Mouse (Mus musculus): ENCODE measurements around the gene Sema4c. TPM values are rescaled to one million over a fixed set of nuclear protein-coding genes. Genes with fewer than 3 reads are reported as not detected.
A peak's percentile ranks its signal among the peaks of the same experiment; 100 is the strongest.

The Sema4c gene
- polyA plus RNA-seq, 1 experiment from 2014 or later: 10.0 TPM

- Histone ChIP-seq H3K27ac (replicated peaks) (0 out of 2 replicates have a peak overlapping the region, but pooled peaks have one; percentile 4), H3K4me1 (peaks cover 78% of the 10 kb centered on the region), H3K9ac (no peak overlapping the region), H3K36me3 (no peaks in the 10 kb centered on the region), H3K9me3 (no peaks in the 10 kb centered on the region), H3K4me3 (no peak overlapping the region), H3K4me2 (no peak overlapping the region), H3K27me3 (replicated peaks) (no peaks in the 10 kb centered on the region)
- no peak for ATAC-seq (ENCODE audit: extremely low read depth, insufficient number of reproducible peaks, low FRiP score, low TSS enrichment)
- WGBS: 22% methylated on average over 2 of the region's 2 CpGs
These were observed 8.3 kb upstream of the Sema4c start for GRCm38 (mm10) chr1:36566425-36566824.

DNA sequence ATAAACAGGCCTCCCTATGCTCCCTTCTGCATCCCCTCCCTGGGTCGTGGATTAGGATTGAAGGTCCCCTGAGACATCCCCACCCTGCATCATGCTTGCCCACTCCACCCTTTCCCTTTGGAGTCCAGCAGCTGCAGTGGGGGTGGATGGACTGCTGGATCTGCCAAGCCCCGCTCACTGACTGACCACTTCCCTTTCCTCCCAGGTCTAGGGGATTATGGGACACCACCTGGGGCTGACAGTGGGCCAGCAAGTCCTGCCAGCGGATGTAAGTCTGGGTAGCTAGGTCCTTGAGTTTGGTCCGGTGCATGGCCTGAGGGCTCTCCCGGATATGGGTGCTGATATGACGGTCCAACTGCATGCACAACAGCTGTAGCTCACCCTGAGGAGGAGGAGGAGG is 6.0 kb upstream of the Sema4c start:
- H3K4me3 ChIP-seq: no peak overlapping the region
- H3K4me2 ChIP-seq: no peak overlapping the region
- no peaks in the 10 kb centered on the region; the same call in 1 of the 2 replicates for H3K27me3 ChIP-seq (replicated peaks)
- H3K9me3 ChIP-seq: no peaks in the 10 kb centered on the region
- H3K27ac ChIP-seq (replicated peaks): no peak overlapping the region
- ATAC-seq (ENCODE audit: extremely low read depth, insufficient number of reproducible peaks, low FRiP score, low TSS enrichment): no peak
- 53% methylated on average over 6 of the region's 6 CpGs for WGBS
- peaks cover 69% of the 10 kb centered on the region for H3K4me1 ChIP-seq
- H3K9ac ChIP-seq: no peak overlapping the region
- H3K36me3 ChIP-seq: no peaks in the 10 kb centered on the region

DNA sequence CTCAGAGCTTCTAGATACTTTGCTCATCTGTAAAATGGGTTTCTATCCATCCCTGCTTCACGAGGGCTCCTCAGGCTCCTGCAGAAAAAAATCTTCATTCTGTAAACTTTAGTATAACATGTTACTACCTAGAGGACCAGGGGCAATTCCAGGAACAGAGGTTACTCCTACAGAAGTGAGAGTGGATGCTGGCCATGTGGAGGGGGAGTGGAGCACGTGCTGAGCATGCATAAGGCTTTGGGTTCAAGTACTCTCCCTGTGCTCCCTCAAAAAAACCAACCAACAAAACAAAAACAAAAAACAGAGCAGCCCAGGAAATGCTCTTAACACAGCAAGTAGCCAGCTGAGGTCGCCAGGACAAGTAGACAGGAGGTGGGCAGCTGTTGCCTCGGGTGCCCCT is 5.5 kb upstream of the Sema4c start:
- no peak overlapping the region for H3K4me3 ChIP-seq
- H3K27ac ChIP-seq (replicated peaks): no peak overlapping the region
- no peak overlapping the region for H3K9ac ChIP-seq
- H3K4me2 ChIP-seq: no peak overlapping the region
- no peaks in the 10 kb centered on the region; the same call in 1 of the 2 replicates for H3K27me3 ChIP-seq (replicated peaks)
- peaks cover 71% of the 10 kb centered on the region for H3K4me1 ChIP-seq
- WGBS: 76% methylated on average over 4 of the region's 4 CpGs
- H3K9me3 ChIP-seq: no peaks in the 10 kb centered on the region
- ATAC-seq (ENCODE audit: extremely low read depth, insufficient number of reproducible peaks, low FRiP score, low TSS enrichment): no peak
- no peaks in the 10 kb centered on the region for H3K36me3 ChIP-seq

DNA sequence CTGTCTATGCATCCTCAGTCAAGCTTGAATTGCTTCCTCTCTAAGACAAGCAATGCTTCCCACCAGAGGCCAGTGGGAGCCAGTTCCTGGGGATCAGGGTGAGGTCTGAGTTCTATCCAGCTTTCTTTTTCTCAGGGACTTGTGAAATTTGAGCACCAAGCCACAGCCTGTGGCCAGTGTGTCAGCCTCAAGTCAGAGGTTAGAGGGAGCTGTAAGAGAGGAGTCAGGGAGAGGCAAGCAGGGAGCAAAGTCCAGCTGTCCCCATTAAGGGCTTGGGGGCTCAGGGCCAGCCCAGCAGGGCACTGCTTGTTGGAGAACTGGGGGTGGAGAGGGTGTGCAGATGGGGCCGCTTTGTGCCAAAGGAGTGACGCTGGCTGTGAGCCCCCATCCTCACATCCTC is 5.0 kb upstream of the Sema4c start:
- Histone ChIP-seq H3K36me3 (no peaks in the 10 kb centered on the region), H3K4me3 (no peak overlapping the region), H3K9ac (peak overlapping the region; percentile 47; the same call in 1 of the 2 replicates), H3K4me2 (no peak overlapping the region), H3K4me1 (peaks cover 70% of the 10 kb centered on the region), H3K9me3 (no peaks in the 10 kb centered on the region), H3K27ac (replicated peaks) (no peak overlapping the region), H3K27me3 (replicated peaks) (no peaks in the 10 kb centered on the region; the same call in 1 of the 2 replicates)
- 81% methylated on average over 2 of the region's 2 CpGs for WGBS
- no peak for ATAC-seq (ENCODE audit: extremely low read depth, insufficient number of reproducible peaks, low FRiP score, low TSS enrichment)

- Histone ChIP-seq H3K9me3 (no peaks in the 10 kb centered on the region), H3K4me1 (peaks cover 65% of the 10 kb centered on the region), H3K9ac (peak overlapping the region; percentile 47; the same call in 1 of the 2 replicates), H3K27ac (replicated peaks) (no peak overlapping the region), H3K4me2 (no peak overlapping the region), H3K4me3 (no peak overlapping the region), H3K27me3 (replicated peaks) (no peaks in the 10 kb centered on the region; the same call in 1 of the 2 replicates), H3K36me3 (no peaks in the 10 kb centered on the region)
- ATAC-seq (ENCODE audit: extremely low read depth, insufficient number of reproducible peaks, low FRiP score, low TSS enrichment): no peak
- 43% methylated on average over 4 of the region's 4 CpGs for WGBS
These were observed 4.2 kb upstream of the Sema4c start for GRCm38 (mm10) chr1:36562388-36562787.

DNA sequence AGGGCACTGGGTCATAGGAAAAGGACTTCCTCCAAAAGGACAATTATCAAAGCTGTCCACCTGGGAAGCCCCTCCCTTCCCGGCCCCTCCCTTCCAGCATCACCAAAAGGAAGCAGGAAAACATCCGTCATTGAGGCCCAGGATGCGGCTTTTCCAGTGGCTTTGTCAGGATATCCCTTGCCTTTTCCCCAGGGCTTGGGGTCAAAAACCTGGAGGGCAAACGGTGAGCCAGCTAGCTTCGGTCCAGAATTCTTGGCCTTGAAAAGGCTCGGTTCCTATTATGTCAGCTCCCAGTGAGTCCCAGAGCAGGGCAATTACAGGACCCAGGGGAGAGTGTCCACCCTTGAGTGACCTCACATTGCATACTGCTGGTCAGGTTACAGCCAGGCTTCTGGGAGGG is 2.8 kb upstream of the Sema4c start:
- H3K27me3 ChIP-seq (replicated peaks): no peaks in the 10 kb centered on the region; the same call in 1 of the 2 replicates
- no peak for ATAC-seq (ENCODE audit: extremely low read depth, insufficient number of reproducible peaks, low FRiP score, low TSS enrichment)
- no peak overlapping the region; the same call in 1 of the 2 replicates for H3K27ac ChIP-seq (replicated peaks)
- H3K4me1 ChIP-seq: peaks cover 58% of the 10 kb centered on the region
- 47% methylated on average over 6 of the region's 6 CpGs for WGBS
- no peak overlapping the region for H3K4me3 ChIP-seq
- H3K4me2 ChIP-seq: no peak overlapping the region
- H3K36me3 ChIP-seq: no peaks in the 10 kb centered on the region
- H3K9me3 ChIP-seq: no peaks in the 10 kb centered on the region
- no peak overlapping the region for H3K9ac ChIP-seq

DNA sequence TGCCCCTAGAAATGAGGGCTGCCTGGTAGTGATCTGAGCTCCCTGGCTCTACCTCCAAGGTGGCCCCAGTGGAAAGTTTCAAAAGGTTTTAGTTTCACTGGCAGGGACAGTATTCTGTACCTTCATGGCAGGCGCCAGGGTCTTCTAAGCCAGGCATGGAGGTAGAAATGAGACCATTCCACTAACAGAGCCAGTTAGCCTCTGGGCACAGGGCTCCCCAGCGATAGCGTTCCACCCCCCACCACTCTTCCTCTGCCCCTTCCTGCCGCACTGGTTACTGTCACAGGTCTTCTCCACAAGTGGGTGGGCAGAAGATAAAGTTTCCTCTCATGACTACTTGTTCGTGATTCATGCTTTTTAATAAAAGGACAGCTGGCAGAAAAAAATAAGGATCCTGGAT is 1.7 kb upstream of the Sema4c start:
- Histone ChIP-seq H3K4me1 (peaks cover 65% of the 10 kb centered on the region), H3K27ac (replicated peaks) (0 out of 2 replicates have a peak overlapping the region, but pooled peaks have one; percentile 97), H3K27me3 (replicated peaks) (no peaks in the 10 kb centered on the region; the same call in 1 of the 2 replicates), H3K36me3 (peaks cover 8% of the 10 kb centered on the region), H3K4me3 (no peak overlapping the region), H3K4me2 (0 out of 2 replicates have a peak overlapping the region, but pooled peaks have one; percentile 89), H3K9ac (no peak overlapping the region), H3K9me3 (no peaks in the 10 kb centered on the region)
- WGBS: 60% methylated on average over 5 of the region's 5 CpGs
- no peak for ATAC-seq (ENCODE audit: extremely low read depth, insufficient number of reproducible peaks, low FRiP score, low TSS enrichment)

- Histone ChIP-seq H3K4me2 (peak overlapping the region; percentile 89), H3K36me3 (peaks cover 14% of the 10 kb centered on the region), H3K4me3 (peak overlapping the region; percentile 78), H3K27ac (replicated peaks) (peak overlapping the region; percentile 97), H3K9ac (peak overlapping the region; percentile 97), H3K27me3 (replicated peaks) (no peaks in the 10 kb centered on the region; the same call in 1 of the 2 replicates), H3K9me3 (no peaks in the 10 kb centered on the region), H3K4me1 (peaks cover 67% of the 10 kb centered on the region)
- ATAC-seq (ENCODE audit: extremely low read depth, insufficient number of reproducible peaks, low FRiP score, low TSS enrichment): no peak
- 6% methylated on average over 4 of the region's 4 CpGs for WGBS
These were observed 1.1 kb upstream of the Sema4c start for GRCm38 (mm10) chr1:36559256-36559655.

GRCm38 (mm10) chr1:36557457-36558011 is 615 bp downstream of the Sema4c start:
- H3K9ac ChIP-seq: peak overlapping the region; percentile 97
- peak overlapping the region; percentile 78 for H3K4me3 ChIP-seq
- ATAC-seq (ENCODE audit: extremely low read depth, insufficient number of reproducible peaks, low FRiP score, low TSS enrichment): peak; percentile 64
- no peaks in the 10 kb centered on the region for H3K9me3 ChIP-seq
- H3K4me2 ChIP-seq: peak overlapping the region; percentile 89
- H3K4me1 ChIP-seq: peaks cover 57% of the 10 kb centered on the region
- H3K27ac ChIP-seq (replicated peaks): peak overlapping the region; percentile 97
- WGBS: under 1% methylated on average over 48 of the region's 48 CpGs
- peaks cover 31% of the 10 kb centered on the region for H3K36me3 ChIP-seq
- H3K27me3 ChIP-seq (replicated peaks): no peaks in the 10 kb centered on the region; the same call in 1 of the 2 replicates

DNA sequence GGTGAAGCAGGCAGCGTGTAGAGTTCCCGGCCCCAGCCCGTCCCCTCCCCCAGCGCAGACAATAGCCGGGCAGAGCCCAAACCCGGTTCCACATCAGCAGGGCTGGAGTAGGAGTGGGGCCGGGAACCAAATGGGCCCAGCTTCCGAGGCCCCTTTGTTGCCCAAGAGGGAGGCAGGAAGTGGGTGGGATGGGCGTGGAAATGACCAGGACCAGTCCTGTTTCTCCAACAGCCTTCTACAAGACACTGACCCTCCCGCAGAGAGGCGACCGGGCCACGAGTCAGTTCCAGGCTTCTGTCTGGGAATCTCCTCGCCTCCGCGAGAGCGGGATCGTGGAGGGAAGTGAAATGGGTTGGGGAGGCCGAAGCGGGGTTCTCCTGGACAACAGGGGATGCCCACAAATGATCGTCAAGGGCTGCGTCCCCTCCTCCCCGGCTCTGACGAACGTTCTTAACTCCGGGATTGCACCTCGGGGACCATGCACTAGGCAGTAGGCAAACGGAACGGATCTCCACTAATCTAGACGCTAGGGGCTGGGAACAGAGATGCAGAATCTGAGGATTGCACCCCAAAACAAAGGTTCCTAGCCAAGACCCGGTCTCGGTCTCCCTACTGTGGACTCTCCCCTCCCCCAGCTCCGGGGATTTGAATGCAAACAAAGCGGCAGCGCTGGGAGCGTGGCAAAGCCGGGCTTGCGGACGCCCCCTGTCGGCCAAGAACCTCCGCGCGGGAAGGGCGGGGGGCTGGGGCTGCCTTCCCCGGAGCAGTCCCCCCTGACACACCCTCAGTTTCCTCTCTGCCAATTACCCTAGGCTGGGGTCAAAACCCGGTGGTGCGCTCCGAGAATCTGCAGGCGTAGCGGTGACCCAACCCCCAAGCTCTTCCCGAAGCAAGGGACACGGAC is 1.3 kb downstream of the Sema4c start:
- Histone ChIP-seq H3K4me3 (peak overlapping the region; percentile 78), H3K27me3 (replicated peaks) (no peaks in the 10 kb centered on the region; the same call in 1 of the 2 replicates), H3K4me2 (peak overlapping the region; percentile 89), H3K4me1 (peaks cover 50% of the 10 kb centered on the region), H3K9me3 (no peaks in the 10 kb centered on the region), H3K9ac (peak overlapping the region; percentile 97), H3K27ac (replicated peaks) (peak overlapping the region; percentile 97), H3K36me3 (peaks cover 38% of the 10 kb centered on the region)
- WGBS: under 1% methylated on average over 52 of the region's 52 CpGs
- peak; percentile 55 for ATAC-seq (ENCODE audit: extremely low read depth, insufficient number of reproducible peaks, low FRiP score, low TSS enrichment)

GRCm38 (mm10) chr1:36555798-36556395 is 2.3 kb downstream of the Sema4c start:
- Histone ChIP-seq H3K36me3 (peaks cover 47% of the 10 kb centered on the region), H3K9me3 (no peaks in the 10 kb centered on the region), H3K4me1 (peaks cover 44% of the 10 kb centered on the region), H3K4me3 (peak overlapping the region; percentile 78), H3K27me3 (replicated peaks) (no peaks in the 10 kb centered on the region; the same call in 1 of the 2 replicates), H3K4me2 (peak overlapping the region; percentile 89), H3K9ac (peak overlapping the region; percentile 97), H3K27ac (replicated peaks) (peak overlapping the region; percentile 97)
- ATAC-seq (ENCODE audit: extremely low read depth, insufficient number of reproducible peaks, low FRiP score, low TSS enrichment): no peak
- WGBS: 7% methylated on average over 8 of the region's 8 CpGs

Measured in heart, embryonic 13.5 days (tissue).